Mouse (Mus musculus) bone marrow, adult 2 months (tissue): ENCODE data around the gene Prpf31.

ENCODE experiments used
- CTCF ChIP-seq: fragments of 200-500 bp; IDR thresholded peaks from 2 replicates; pipeline ENCODE4 v1.5.1; 2011; ENCODE audit warnings: low read length, control low read depth; ENCODE audit not compliant: control insufficient read depth, insufficient read depth
- POLR2A ChIP-seq: fragments of 200-500 bp; IDR thresholded peaks from 2 replicates; pipeline ENCODE4 v1.6.1; 2011; ENCODE audit warnings: low read depth, mild to moderate bottlenecking, control low read depth, low read length, borderline replicate concordance; ENCODE audit not compliant: control insufficient read depth

DNA sequence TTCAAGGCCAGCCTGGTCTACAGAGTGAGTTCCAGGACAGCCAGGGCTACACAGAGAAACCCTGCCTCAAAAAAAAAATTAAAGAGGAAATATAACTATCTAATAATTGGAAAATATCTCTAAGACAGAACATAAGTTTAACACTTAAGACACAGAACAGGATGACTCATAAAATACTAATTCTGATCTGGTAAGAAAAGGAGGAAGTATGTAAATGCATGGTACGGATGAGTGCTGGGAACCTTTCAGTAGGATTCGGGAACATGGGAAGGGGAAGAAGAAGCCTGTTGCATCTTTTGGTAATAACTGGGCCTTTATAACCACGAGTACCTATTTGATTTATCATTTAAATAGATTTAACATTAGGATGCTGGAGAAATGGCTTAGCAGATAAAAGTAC is 15.8 kb upstream of the Prpf31 start:
- no peak for TF ChIP-seq CTCF
- no peak for TF ChIP-seq POLR2A
